Mouse (Mus musculus) kidney, adult 2 months (tissue): ENCODE data around the gene Galnt2. TPM values are rescaled to one million over a fixed set of nuclear protein-coding genes. Genes with fewer than 3 reads are reported as not detected.

Experiments used
- DNase-seq: peaks from one replicate; pipeline ENCODE4 v3.0.0; 2021
- H3K27ac ChIP-seq: fragments of 200-500 bp; 2 replicates; pipeline ENCODE4 v1.5.1; 2012; ENCODE audit warnings: low read depth, low read length, control low read depth, inconsistent platforms; ENCODE audit not compliant: insufficient read depth
- H3K27me3 ChIP-seq: fragments of 200-500 bp; replicated peaks from 2 replicates; pipeline ENCODE4 v1.6.1; 2012; ENCODE audit warnings: mild to moderate bottlenecking, moderate library complexity, low read length, inconsistent platforms; ENCODE audit not compliant: control insufficient read depth, insufficient read depth
- H3K36me3 ChIP-seq: fragments of 200-500 bp; 2 replicates; pipeline ENCODE4 v1.6.1; 2012; ENCODE audit warnings: mild to moderate bottlenecking, moderate library complexity, low read length, inconsistent platforms; ENCODE audit not compliant: control insufficient read depth, insufficient read depth
- H3K4me1 ChIP-seq: fragments of 200-500 bp; 2 replicates; pipeline ENCODE4 v1.6.1; 2011; ENCODE audit warnings: low read length; ENCODE audit not compliant: control insufficient read depth, insufficient read depth
- H3K4me3 ChIP-seq: fragments of 200-500 bp; 2 replicates; pipeline ENCODE4 v1.5.1; 2011; ENCODE audit warnings: mild to moderate bottlenecking, low read depth, low read length, control low read depth; ENCODE audit not compliant: insufficient read depth
- CTCF ChIP-seq: fragments of 200-500 bp; conservative IDR thresholded peaks from 2 replicates; pipeline ENCODE4 v1.5.1; 2011; ENCODE audit warnings: low read depth, mild to moderate bottlenecking, control low read depth, low read length, moderate library complexity, mixed read lengths; ENCODE audit not compliant: insufficient read depth, insufficient read length
- POLR2A ChIP-seq: fragments of 200-500 bp; IDR thresholded peaks from one replicate; pipeline ENCODE4 v1.6.1; 2011; ENCODE audit warnings: low read depth, low read length, control low read depth
- WGBS: fragments of 180-500 bp; shearing (Covaris S2); methylation state at CpG from one replicate; pipeline ENCODE4 v1.1.7; 2018; 5-methylcytosine and 5-hydroxymethylcytosine counted together
- polyA plus RNA-seq: library from polyadenylated mRNA; depleted of rRNA; stranded (reverse); fragments of >200 nt; gene quantifications from 2 replicates; pipeline ENCODE4 v1.2.3, GENCODE M21; 2012

Galnt2 gene
- polyA plus RNA-seq, 1 experiment, result 17.0 TPM

- H3K27ac ChIP-seq, result no peak overlapping the region
- no peak overlapping the region for H3K4me3 ChIP-seq
- H3K27me3 ChIP-seq, result no peaks in the 10 kb centered on the region
- H3K36me3 ChIP-seq, result no peaks in the 10 kb centered on the region
- 64% methylated on average over 12 of the region's 12 CpGs for WGBS
- no peak for TF ChIP-seq CTCF
- no peak for TF ChIP-seq POLR2A
- H3K4me1 ChIP-seq, result no peaks in the 10 kb centered on the region
- no peak for DNase-seq
Observed at GRCm38 (mm10) chr8:124321227-124321840, 90.1 kb downstream of the Galnt2 start.

GRCm38 (mm10) chr8:124323356-124323755 is 92.2 kb downstream of the Galnt2 start:
- no peak overlapping the region for H3K27ac ChIP-seq
- DNase-seq, result no peak
- H3K27me3 ChIP-seq, result no peaks in the 10 kb centered on the region
- WGBS, result 93% methylated on average over 14 of the region's 14 CpGs
- TF ChIP-seq CTCF (no peak), POLR2A (no peak)
- no peak overlapping the region for H3K4me3 ChIP-seq
- H3K36me3 ChIP-seq, result no peaks in the 10 kb centered on the region
- H3K4me1 ChIP-seq, result no peaks in the 10 kb centered on the region

GRCm38 (mm10) chr8:124328259-124328658 is 97.1 kb downstream of the Galnt2 start:
- no peaks in the 10 kb centered on the region for H3K4me1 ChIP-seq
- no peak for DNase-seq
- no peak overlapping the region for H3K4me3 ChIP-seq
- no peak for TF ChIP-seq POLR2A
- TF ChIP-seq CTCF, result no peak
- no peak overlapping the region for H3K27ac ChIP-seq
- H3K36me3 ChIP-seq, result no peaks in the 10 kb centered on the region
- no peaks in the 10 kb centered on the region for H3K27me3 ChIP-seq
- WGBS, result 72% methylated on average over 7 of the region's 7 CpGs

GRCm38 (mm10) chr8:124329690-124330089 is 98.5 kb downstream of the Galnt2 start:
- Histone ChIP-seq H3K4me3 (no peak overlapping the region), H3K27ac (no peak overlapping the region), H3K36me3 (no peaks in the 10 kb centered on the region), H3K4me1 (no peaks in the 10 kb centered on the region), H3K27me3 (no peaks in the 10 kb centered on the region)
- DNase-seq, result no peak
- WGBS, result 89% methylated on average over 10 of the region's 10 CpGs
- TF ChIP-seq POLR2A (no peak), CTCF (no peak)

- Histone ChIP-seq H3K27me3 (no peaks in the 10 kb centered on the region), H3K36me3 (no peaks in the 10 kb centered on the region), H3K4me3 (no peak overlapping the region), H3K4me1 (no peaks in the 10 kb centered on the region), H3K27ac (no peak overlapping the region)
- WGBS, result 89% methylated on average over 2 of the region's 3 CpGs
- TF ChIP-seq CTCF, result no peak
- TF ChIP-seq POLR2A, result no peak
- no peak for DNase-seq
Observed at GRCm38 (mm10) chr8:124330433-124330832, 99.2 kb downstream of the Galnt2 start.

GRCm38 (mm10) chr8:124331094-124331493 is 99.9 kb downstream of the Galnt2 start:
- no peak overlapping the region for H3K27ac ChIP-seq
- H3K36me3 ChIP-seq, result no peaks in the 10 kb centered on the region
- TF ChIP-seq POLR2A (no peak), CTCF (no peak)
- WGBS, result 95% methylated on average over 3 of the region's 3 CpGs
- no peaks in the 10 kb centered on the region for H3K4me1 ChIP-seq
- no peaks in the 10 kb centered on the region for H3K27me3 ChIP-seq
- DNase-seq, result no peak
- H3K4me3 ChIP-seq, result no peak overlapping the region

GRCm38 (mm10) chr8:124331706-124332105 is 100.5 kb downstream of the Galnt2 start:
- Histone ChIP-seq H3K36me3 (no peaks in the 10 kb centered on the region), H3K27me3 (no peaks in the 10 kb centered on the region), H3K4me3 (no peak overlapping the region), H3K27ac (no peak overlapping the region), H3K4me1 (no peaks in the 10 kb centered on the region)
- TF ChIP-seq POLR2A (no peak), CTCF (no peak)
- WGBS, result 78% methylated on average over 11 of the region's 11 CpGs
- DNase-seq, result no peak
